Comparison of ENCODE assay signal across 8 mouse cellular contexts in the genomic region with DNA sequence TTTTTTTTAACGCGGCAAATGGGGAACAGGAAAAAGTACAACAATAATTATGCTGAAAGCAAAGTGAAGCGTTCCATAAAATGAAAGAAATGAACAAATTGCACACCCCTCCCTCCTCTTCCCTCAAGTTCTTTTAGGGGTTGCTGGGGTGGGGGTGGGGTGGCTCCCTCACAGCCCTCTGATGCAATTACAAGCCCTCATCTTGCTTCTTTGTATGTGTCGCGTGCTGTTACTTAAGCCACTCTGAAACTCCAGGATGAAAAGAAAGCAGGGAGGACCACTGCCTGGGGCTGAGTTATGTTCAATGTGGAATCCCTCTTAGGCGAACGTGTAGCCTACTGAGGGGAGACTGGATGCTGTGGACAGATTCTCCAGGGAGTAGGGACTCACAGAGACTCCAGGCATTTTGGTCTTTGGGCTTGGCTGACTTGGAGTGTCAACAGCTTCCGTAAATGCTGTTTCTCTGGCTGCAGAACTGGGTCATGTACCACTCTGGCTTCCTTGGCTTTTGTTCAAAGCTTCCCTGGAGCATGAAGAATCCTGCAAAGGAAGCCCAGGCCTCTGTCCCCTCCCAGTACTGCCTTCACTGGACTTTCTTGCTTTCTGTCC.
DNase-seq lines count a peak whose midpoint lies in the region; ATAC-seq lines count a peak whose summit lies in the region.

No protein-coding gene starts in this region.

- 26% methylated on average over 8 of the region's 8 CpGs for WGBS in hindbrain, embryonic 12.5 days
- 12% methylated on average over 8 of the region's 8 CpGs for WGBS in midbrain, embryonic 16.5 days

- H3K9me3 ChIP-seq in hindbrain, embryonic 12.5 days (replicated peaks): no peaks in the 10 kb centered on the region
- H3K9me3 ChIP-seq in midbrain, embryonic 16.5 days (replicated peaks; ENCODE audit: control insufficient read depth, low read length, poor library complexity, severe bottlenecking): no peaks in the 10 kb centered on the region

- DNase-seq in kidney, adult 9 months: peak; percentile 4
- no peak for DNase-seq in kidney, postnatal 4 days
- peak; percentile 71 to 75 for DNase-seq in cerebellum, postnatal 25 days
- no peak for DNase-seq in spleen, postnatal 14 days (ENCODE audit: low spot score in 2 of 2)
- DNase-seq in gastrocnemius, postnatal 10 days: no peak
- no peak for DNase-seq in liver

- no peaks in the 10 kb centered on the region for H3K36me3 ChIP-seq in hindbrain, embryonic 12.5 days
- no peaks in the 10 kb centered on the region for H3K36me3 ChIP-seq in midbrain, embryonic 16.5 days (ENCODE audit: control insufficient read depth, insufficient read depth, low read length)

- no peak overlapping the region for H3K4me3 ChIP-seq in hindbrain, embryonic 12.5 days
- H3K4me3 ChIP-seq in midbrain, embryonic 16.5 days (ENCODE audit: low read depth, low read length): no peak overlapping the region

- peaks cover 41% of the 10 kb centered on the region for H3K4me1 ChIP-seq in hindbrain, embryonic 12.5 days
- peaks cover 45% of the 10 kb centered on the region for H3K4me1 ChIP-seq in midbrain, embryonic 16.5 days (ENCODE audit: control insufficient read depth, insufficient read depth, low read length)

- peak; percentile 68 for ATAC-seq in hindbrain, embryonic 12.5 days (ENCODE audit: low FRiP score)
- peak; percentile 62 for ATAC-seq in midbrain, embryonic 16.5 days

- peak overlapping the region; percentile 30 for H3K4me2 ChIP-seq in hindbrain, embryonic 12.5 days (replicated peaks)
- peak overlapping the region; percentile 12 for H3K4me2 ChIP-seq in midbrain, embryonic 16.5 days (ENCODE audit: low read length)

- H3K9ac ChIP-seq in hindbrain, embryonic 12.5 days: no peak overlapping the region
- H3K9ac ChIP-seq in midbrain, embryonic 16.5 days (ENCODE audit: low read depth, low read length): no peak overlapping the region

- no peaks in the 10 kb centered on the region for H3K27me3 ChIP-seq in hindbrain, embryonic 12.5 days
- H3K27me3 ChIP-seq in midbrain, embryonic 16.5 days (ENCODE audit: control insufficient read depth, insufficient read depth, low read depth, low read length): no peaks in the 10 kb centered on the region

- peak overlapping the region; percentile 78 for H3K27ac ChIP-seq in hindbrain, embryonic 12.5 days
- peak overlapping the region; percentile 64 for H3K27ac ChIP-seq in midbrain, embryonic 16.5 days (ENCODE audit: low read length)

Comparison
In these comparisons a context has a peak if more than half of its experiments do, and no peak if none do; other contexts are left out.
1. DNase-seq: peak in kidney, adult 9 months (single experiment) and cerebellum, postnatal 25 days (2 of 2); none in kidney, postnatal 4 days (0 of 2), spleen, postnatal 14 days (0 of 2), gastrocnemius, postnatal 10 days (single experiment) and liver (single experiment).